Mouse (Mus musculus) liver, postnatal 0 days (tissue): Measurements from ENCODE around the gene Armcx5. TPM values are rescaled to one million over a fixed set of nuclear protein-coding genes. Genes with fewer than 3 reads are reported as not detected.
A peak's percentile ranks its signal among the peaks of the same experiment; 100 is the strongest.

ENCODE experiments used
- ATAC-seq: fragments of 200-750 bp; cut with Nextera tagmentation; 2 replicates; pipeline ENCODE4 v1.8.0; 2017; ENCODE audit warnings: mild to moderate bottlenecking, moderate library complexity
- DNase-seq: peaks from one replicate; pipeline ENCODE4 v3.0.0-alpha.2; 2016
- H3K27ac ChIP-seq: fragments of 300-500 bp; sonication (generic); 2 replicates; pipeline ENCODE4 v1.5.1; 2014; ENCODE audit warnings: antibody characterized with exemption, moderate library complexity, mild to moderate bottlenecking, low read depth
- H3K27me3 ChIP-seq: fragments of 300-500 bp; sonication (generic); 2 replicates; pipeline ENCODE4 v1.6.1; 2014; ENCODE audit warnings: low read length, control low read depth, mixed read lengths; ENCODE audit not compliant: insufficient read depth
- H3K36me3 ChIP-seq: fragments of 300-500 bp; sonication (generic); replicated peaks from 2 replicates; pipeline ENCODE4 v1.6.1; 2014; ENCODE audit warnings: mild to moderate bottlenecking, control low read depth, low read length, moderate library complexity, mixed read lengths; ENCODE audit not compliant: insufficient read depth
- H3K4me1 ChIP-seq: fragments of 300-500 bp; sonication (generic); 2 replicates; pipeline ENCODE4 v1.6.1; 2014; ENCODE audit warnings: antibody characterized with exemption, mild to moderate bottlenecking, control low read depth; ENCODE audit not compliant: insufficient read depth
- H3K4me2 ChIP-seq: fragments of 300-500 bp; sonication (generic); 2 replicates; pipeline ENCODE4 v1.6.1; 2014; ENCODE audit warnings: low read depth, mild to moderate bottlenecking, low read length, moderate library complexity, mixed read lengths
- H3K4me3 ChIP-seq: fragments of 300-500 bp; sonication (generic); 2 replicates; pipeline ENCODE4 v1.5.1; 2014; ENCODE audit warnings: low read depth, low read length
- H3K9ac ChIP-seq: fragments of 300-500 bp; sonication (generic); replicated peaks from 2 replicates; pipeline ENCODE4 v1.6.1; 2014; ENCODE audit warnings: mild to moderate bottlenecking, moderate library complexity
- H3K9me3 ChIP-seq: fragments of 300-500 bp; sonication (generic); 2 replicates; pipeline ENCODE4 v1.6.1; 2016; ENCODE audit warnings: mild to moderate bottlenecking, control low read depth, low read length, mixed read lengths
- CTCF ChIP-seq: sonication (generic); IDR thresholded peaks from 2 replicates; pipeline ENCODE4 v1.5.1; 2016; ENCODE audit warnings: antibody characterized with exemption, low read depth
- EP300 ChIP-seq: IDR thresholded peaks from 2 replicates; pipeline ENCODE4 v1.6.1; 2016; ENCODE audit warnings: antibody characterized with exemption, low read depth, mild to moderate bottlenecking
- WGBS: fragments of 180-500 bp; shearing (Covaris S2); extraction: QIAGEN DNeasy Blood & Tissue Kit; methylation state at CpG from one replicate; pipeline ENCODE4 v1.1.7; 2014; ENCODE audit not compliant: insufficient replicate concordance; 5-methylcytosine and 5-hydroxymethylcytosine counted together
- polyA plus RNA-seq: library from polyadenylated mRNA; unstranded; fragments of >200 nt; fragmentation: Nextera tagmentation; extraction: Ambion mirVana; gene quantifications from 2 replicates; pipeline ENCODE4 v1.2.1, GENCODE M21; 2015

Armcx5 gene
- polyA plus RNA-seq: 2.6 and 2.8 TPM in 2 replicates

DNA sequence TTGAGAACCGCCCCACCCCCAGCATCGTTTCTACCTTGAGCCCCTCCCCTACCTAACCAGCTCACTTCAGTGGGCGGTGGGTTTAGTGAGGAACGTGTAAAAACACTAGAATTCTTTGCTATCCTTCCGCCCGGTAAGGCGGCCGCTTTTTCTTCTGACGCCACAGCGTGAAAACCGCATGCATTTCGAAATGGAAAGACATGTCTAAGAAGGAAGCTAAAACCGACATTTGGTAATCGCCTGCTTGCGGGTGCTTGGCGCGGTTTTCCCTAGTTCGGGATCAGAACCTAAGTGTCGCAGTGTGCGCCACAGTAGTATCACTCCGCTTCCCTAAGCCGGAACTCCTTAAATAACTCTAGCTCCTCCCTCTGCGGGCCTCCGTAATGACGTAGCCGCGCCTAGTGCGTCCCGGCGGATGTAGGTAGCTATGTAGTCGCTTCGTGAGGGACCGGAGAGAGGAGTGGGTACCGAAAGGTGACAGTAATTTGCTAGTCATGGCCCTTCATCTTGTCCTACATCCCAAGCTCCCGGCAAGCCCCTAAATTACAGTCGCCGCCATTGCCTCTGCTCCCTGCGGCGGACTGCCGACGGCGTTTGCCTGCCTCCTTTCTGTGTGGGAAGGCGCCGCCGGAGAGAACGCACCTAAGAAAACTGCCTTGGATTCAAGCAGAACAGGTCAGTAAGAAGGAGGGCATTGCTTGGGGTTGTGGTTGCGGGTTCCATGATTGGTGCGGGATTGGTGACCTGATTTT is at the start of gene Armcx5, which contains the start of gene Gprasp1:
Gene Armcx5, plus strand, starts transcription at position 430 of the 752 bp plus-strand sequence.
Gene Gprasp1, plus strand, starts transcription at position 430 of the 752 bp plus-strand sequence.
- Histone ChIP-seq H3K9ac (peak within 1 kb of the TSS; percentile 61), H3K9me3 (no peaks in the 10 kb centered on the region), H3K4me3 (peak within 1 kb of the TSS; percentile 68), H3K27me3 (no peaks in the 10 kb centered on the region), H3K4me2 (peak within 1 kb of the TSS; percentile 70), H3K27ac (peak within 1 kb of the TSS; percentile 64; the same call in 1 of the 2 replicates), H3K36me3 (no peaks in the 10 kb centered on the region), H3K4me1 (peaks cover 4% of the 10 kb centered on the region; the same call in 1 of the 2 replicates)
- ATAC-seq: peak; percentile 99
- TF ChIP-seq EP300 (peak; percentile 43; the same call in 1 of the 2 replicates), CTCF (no peak; the same call in 1 of the 2 replicates)
- DNase-seq: peak; percentile 84
- 12% methylated on average over 44 of the region's 48 CpGs for WGBS

DNA sequence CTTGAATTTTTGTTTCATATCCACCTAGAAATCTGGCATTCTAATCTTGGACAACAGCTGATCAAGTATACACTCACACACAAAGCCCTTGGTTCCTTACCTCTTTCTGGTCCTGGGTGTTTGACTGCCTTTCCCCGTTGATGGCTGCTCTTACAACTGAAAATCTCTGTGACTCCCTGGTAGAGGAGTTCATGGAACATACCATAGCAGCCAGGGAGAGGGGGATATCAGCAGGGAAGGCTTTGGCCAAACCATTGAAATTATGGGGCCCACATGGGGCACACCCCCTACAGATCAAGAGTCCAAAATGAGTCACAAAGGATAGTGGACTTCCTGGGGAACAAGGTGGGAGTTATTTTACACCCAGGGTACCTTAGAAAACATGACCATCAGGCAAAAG is 48.9 kb upstream of the Armcx5 start, which contains the start of gene Tcp11x2:
Gene Tcp11x2, minus strand, starts transcription at position 158 of the 400 bp plus-strand sequence.
- Histone ChIP-seq H3K36me3 (no peaks in the 10 kb centered on the region), H3K9ac (no peak within 1 kb of the TSS), H3K4me3 (no peak within 1 kb of the TSS), H3K4me2 (no peak within 1 kb of the TSS), H3K4me1 (no peaks in the 10 kb centered on the region), H3K27me3 (no peaks in the 10 kb centered on the region), H3K9me3 (no peaks in the 10 kb centered on the region), H3K27ac (no peak within 1 kb of the TSS)
- ATAC-seq: no peak
- DNase-seq: no peak
- TF ChIP-seq EP300 (no peak), CTCF (no peak)
- WGBS: 42% methylated on average over 1 of the region's 1 CpGs

DNA sequence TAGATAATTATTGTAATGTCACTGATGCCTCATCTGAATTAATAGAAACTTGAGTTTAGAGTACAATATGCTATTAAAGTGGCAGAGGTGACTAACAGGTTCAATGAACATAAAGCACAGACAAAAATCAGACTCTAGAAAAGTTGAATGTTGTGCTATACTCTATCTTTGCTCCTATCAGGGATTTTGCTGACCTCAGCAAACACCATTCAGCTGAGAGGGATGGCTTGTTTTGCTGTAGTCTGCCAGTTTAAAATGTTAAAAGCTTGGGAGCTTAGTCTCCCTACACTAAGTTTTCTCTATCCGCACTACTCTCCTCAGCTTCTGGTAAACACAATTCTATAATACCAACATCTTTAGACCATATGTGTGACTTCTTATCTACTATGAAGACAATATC is 39.4 kb upstream of the Armcx5 start:
- no peak overlapping the region for H3K4me3 ChIP-seq
- ATAC-seq (no peak), DNase-seq (no peak)
- H3K27me3 ChIP-seq: no peaks in the 10 kb centered on the region
- no peaks in the 10 kb centered on the region for H3K9me3 ChIP-seq
- H3K27ac ChIP-seq: no peak overlapping the region
- H3K36me3 ChIP-seq: no peaks in the 10 kb centered on the region
- no peak overlapping the region for H3K4me2 ChIP-seq
- TF ChIP-seq EP300: no peak
- no peak for TF ChIP-seq CTCF
- H3K9ac ChIP-seq: no peak overlapping the region
- WGBS: 88% methylated on average over 1 of the region's 1 CpGs
- H3K4me1 ChIP-seq: no peaks in the 10 kb centered on the region

GRCm38 (mm10) chrX:135704349-135704748 is 38.2 kb upstream of the Armcx5 start:
- Histone ChIP-seq H3K4me2 (no peak overlapping the region), H3K27me3 (no peaks in the 10 kb centered on the region), H3K4me1 (no peaks in the 10 kb centered on the region), H3K9ac (no peak overlapping the region), H3K9me3 (no peaks in the 10 kb centered on the region), H3K27ac (no peak overlapping the region), H3K4me3 (no peak overlapping the region), H3K36me3 (no peaks in the 10 kb centered on the region)
- no peak for DNase-seq
- 26% methylated on average over 2 of the region's 2 CpGs for WGBS
- TF ChIP-seq EP300: no peak
- TF ChIP-seq CTCF: 0 out of 2 replicates have a peak, but pooled peaks have one; percentile 14
- ATAC-seq: no peak

DNA sequence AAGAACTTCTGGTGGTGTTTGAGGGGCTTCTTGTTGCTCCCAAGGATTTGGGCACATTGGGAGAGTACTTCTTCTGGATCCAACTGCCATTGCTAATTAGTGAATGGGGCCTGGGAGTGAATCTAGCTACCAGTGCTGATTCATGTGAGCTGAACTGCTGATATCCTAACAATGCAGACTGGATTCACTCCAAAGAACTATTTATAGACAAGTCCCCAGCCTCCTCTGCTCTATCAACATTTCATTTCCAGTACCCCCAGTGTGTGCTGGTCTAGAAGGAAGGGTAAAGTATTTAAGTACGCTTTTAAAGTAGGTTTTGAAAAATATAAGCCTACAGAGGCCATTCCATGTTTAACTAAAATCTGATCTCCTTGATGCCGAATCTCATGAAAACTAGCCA is 29.7 kb upstream of the Armcx5 start:
- ATAC-seq (no peak), DNase-seq (no peak)
- Histone ChIP-seq H3K27ac (no peak overlapping the region), H3K36me3 (no peaks in the 10 kb centered on the region), H3K9ac (no peak overlapping the region), H3K4me2 (no peak overlapping the region), H3K4me3 (no peak overlapping the region), H3K4me1 (no peaks in the 10 kb centered on the region), H3K27me3 (0 out of 2 replicates have a peak, but pooled peaks cover under 1% of the 10 kb centered on the region), H3K9me3 (no peaks in the 10 kb centered on the region)
- 70% methylated on average over 2 of the region's 2 CpGs for WGBS
- TF ChIP-seq EP300 (no peak), CTCF (no peak)

GRCm38 (mm10) chrX:135725161-135725560 is 17.4 kb upstream of the Armcx5 start, which contains the start of gene Tmsb15a:
Gene Tmsb15a, minus strand, starts transcription at chrX:135725261.
- Histone ChIP-seq H3K9ac (no peak within 1 kb of the TSS), H3K36me3 (no peaks in the 10 kb centered on the region), H3K27ac (no peak within 1 kb of the TSS), H3K4me2 (no peak within 1 kb of the TSS), H3K9me3 (no peaks in the 10 kb centered on the region), H3K27me3 (peaks cover 3% of the 10 kb centered on the region; the same call in 1 of the 2 replicates), H3K4me3 (no peak within 1 kb of the TSS), H3K4me1 (no peaks in the 10 kb centered on the region)
- DNase-seq: no peak
- ATAC-seq: no peak
- TF ChIP-seq EP300 (no peak), CTCF (no peak)
- 76% methylated on average over 10 of the region's 10 CpGs for WGBS
